Comparison of ENCODE assay signal across 14 mouse cellular contexts in the genomic region with DNA sequence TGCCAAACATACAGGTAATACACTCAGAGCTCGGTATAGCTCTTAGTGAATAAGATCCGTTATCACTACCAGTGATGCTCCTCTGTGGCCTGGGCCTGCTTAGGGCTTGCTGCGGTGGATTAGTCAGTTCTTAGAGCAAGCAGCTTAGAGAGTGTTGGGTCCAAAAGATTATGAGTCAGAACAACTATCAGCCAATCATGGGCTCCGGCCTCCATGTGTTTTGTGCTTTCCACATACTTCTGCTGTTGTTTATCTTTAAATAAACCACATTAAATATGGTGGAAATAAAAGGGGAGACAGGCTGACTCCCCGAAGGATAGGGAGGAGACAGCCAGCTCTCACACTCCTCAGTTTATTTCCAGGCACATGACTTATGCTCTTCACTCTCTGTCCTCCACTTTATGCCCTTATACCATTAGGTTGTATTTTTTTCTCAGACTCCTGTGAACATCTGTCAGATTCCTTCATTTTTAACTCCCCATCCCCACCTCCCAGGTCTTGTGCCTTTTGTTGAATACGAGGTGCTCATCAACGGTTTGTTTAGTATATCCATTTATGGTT.
"Had no signal": no experiment of that assay in that cellular context is flagged by ENCODE, and none has a peak within 500 bp of the region (broad histone marks: within the 10 kb centered on the region; RNA-seq: fewer than 3 reads in every experiment).

No protein-coding gene starts in this region.

- H3K27me3 ChIP-seq: midbrain, embryonic 12.5 days; neural tube, embryonic 12.5 days had no signal

- H3K36me3 ChIP-seq: midbrain, embryonic 10.5 days; midbrain, embryonic 12.5 days; neural tube, embryonic 12.5 days had no signal

- H3K4me2 ChIP-seq: lung, embryonic 14.5 days; midbrain, embryonic 12.5 days; neural tube, embryonic 12.5 days had no signal

- DNase-seq: lung, adult 18-20 months; lung, embryonic 14.5 days; lung, postnatal 10 days; lung, postnatal 4 days; midbrain, embryonic 14.5 days; right cerebral cortex, postnatal 25 days; right cerebral cortex, postnatal 4 days; spleen, adult 18-20 months; thymus, adult 18-20 months; thymus, postnatal 14 days; thymus, postnatal 36 days had no signal

- H3K4me3 ChIP-seq: midbrain, embryonic 10.5 days; midbrain, embryonic 12.5 days; neural tube, embryonic 12.5 days had no signal
